Mouse (Mus musculus): Measurements from ENCODE around the gene Casp9. TPM values are rescaled to one million over a fixed set of nuclear protein-coding genes. Genes with fewer than 3 reads are reported as not detected.
A peak's percentile ranks its signal among the peaks of the same experiment; 100 is the strongest.

Casp9 gene
- 14.2 and 15.1 TPM in 2 replicates for polyA plus RNA-seq (2015; fragmentation: Nextera tagmentation; extraction: Ambion mirVana)

DNA sequence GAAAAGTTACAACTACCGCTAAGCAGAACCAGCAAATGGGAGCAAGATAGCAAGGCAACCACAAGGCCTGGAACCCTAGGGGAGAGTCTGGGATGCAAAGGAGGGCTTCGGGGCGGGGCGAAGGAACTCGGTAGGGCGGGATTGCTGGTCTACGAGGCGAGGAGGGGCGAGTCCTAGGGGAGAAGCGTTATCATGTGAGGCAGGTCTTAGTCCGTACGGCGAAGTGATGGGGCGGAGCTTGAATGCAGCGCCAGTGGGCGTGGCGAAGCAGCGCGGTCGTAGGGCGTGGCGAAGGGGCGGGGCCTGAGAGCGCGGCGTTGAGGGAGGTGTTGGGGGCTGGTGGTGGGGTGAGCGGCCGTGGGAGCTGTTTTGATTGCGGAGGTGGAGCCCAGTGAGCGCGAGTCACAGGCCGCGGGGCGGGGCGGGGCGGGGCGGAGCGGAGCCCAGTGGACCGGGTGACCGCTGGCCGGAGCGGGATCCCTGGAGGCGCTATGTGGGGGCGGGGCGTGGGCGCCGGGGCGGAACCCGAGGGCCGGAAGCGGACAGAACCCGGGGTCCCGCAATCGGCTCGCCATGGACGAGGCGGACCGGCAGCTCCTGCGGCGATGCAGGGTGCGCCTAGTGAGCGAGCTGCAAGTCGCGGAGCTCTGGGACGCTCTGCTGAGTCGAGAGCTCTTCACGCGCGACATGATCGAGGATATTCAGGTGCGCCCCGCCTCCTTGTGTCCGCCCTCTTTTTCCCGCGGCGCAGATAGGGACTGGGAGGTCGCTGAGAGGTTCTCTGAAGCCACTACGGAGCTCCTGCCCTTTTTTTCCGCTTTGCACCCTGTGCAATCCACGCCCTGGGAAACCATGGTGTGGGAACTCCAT, at the start of gene Casp9:
Casp9 (plus strand) TSS at position 331 of the 870 bp plus-strand sequence.
- H3K36me3 ChIP-seq = peaks cover 20% of the 10 kb centered on the region
- under 1% methylated on average over 73 of the region's 80 CpGs for WGBS
- H3K4me2 ChIP-seq = peak within 1 kb of the TSS; percentile 61
- H3K4me1 ChIP-seq = peaks cover 26% of the 10 kb centered on the region
- peak; percentile 81 for ATAC-seq (ENCODE audit: insufficient number of reproducible peaks, insufficient read depth, low FRiP score, low TSS enrichment, low read depth)
- H3K9ac ChIP-seq = peak within 1 kb of the TSS; percentile 74
- peak within 1 kb of the TSS; percentile 69 for H3K4me3 ChIP-seq
- H3K27ac ChIP-seq = peak within 1 kb of the TSS; percentile 94
- H3K27me3 ChIP-seq = no peaks in the 10 kb centered on the region
- H3K9me3 ChIP-seq = no peaks in the 10 kb centered on the region

DNA sequence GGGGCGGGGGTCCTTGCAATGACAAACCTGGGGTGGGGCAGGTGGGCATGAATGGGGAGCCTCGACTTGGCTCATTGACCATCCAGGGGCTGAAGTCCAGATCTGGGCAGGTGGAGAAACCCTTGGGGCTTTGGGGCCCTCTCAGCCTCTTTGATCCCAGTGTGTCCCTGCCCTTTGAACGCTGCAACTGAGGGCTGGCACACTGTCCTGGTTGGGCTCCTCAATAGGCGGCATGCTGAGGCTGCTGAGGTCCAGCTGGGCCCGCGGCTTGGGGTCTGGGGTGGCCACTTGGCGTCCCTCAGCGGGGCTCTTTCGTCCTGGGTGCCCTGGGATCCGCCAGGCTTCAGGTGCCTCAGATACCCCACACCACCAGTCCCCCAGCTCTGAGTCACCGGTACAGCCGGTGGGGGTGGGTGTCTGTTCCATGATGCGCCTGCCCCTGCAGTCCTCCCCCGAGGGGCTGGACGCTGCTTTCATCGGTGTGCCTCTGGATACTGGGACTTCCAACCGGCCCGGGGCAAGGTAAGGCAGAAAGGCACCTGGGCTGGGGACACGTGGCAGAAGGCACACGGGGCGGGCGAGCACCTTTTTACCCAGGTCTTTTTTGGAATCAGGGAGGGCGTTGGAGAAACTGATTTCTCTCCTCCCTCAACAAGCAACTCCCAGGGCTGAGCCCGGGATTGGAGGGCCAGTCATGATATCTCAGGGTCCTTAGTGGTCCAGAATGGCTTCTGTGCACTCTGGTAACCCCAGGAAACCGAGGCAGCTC, 46.6 kb upstream of the Casp9 start, which contains the start of gene Agmat:
Agmat (plus strand) TSS at position 95 of the 769 bp plus-strand sequence.
- no peak within 1 kb of the TSS for H3K9ac ChIP-seq
- H3K27me3 ChIP-seq = peaks cover 6% of the 10 kb centered on the region; the same call in 1 of the 2 replicates
- no peaks in the 10 kb centered on the region for H3K36me3 ChIP-seq
- no peaks in the 10 kb centered on the region for H3K9me3 ChIP-seq
- no peak within 1 kb of the TSS for H3K4me2 ChIP-seq
- WGBS = 23% methylated on average over 25 of the region's 25 CpGs
- no peak for ATAC-seq (ENCODE audit: insufficient number of reproducible peaks, insufficient read depth, low FRiP score, low TSS enrichment, low read depth)
- peaks cover under 1% of the 10 kb centered on the region for H3K4me1 ChIP-seq
- H3K4me3 ChIP-seq = no peak within 1 kb of the TSS
- no peak within 1 kb of the TSS for H3K27ac ChIP-seq

DNA sequence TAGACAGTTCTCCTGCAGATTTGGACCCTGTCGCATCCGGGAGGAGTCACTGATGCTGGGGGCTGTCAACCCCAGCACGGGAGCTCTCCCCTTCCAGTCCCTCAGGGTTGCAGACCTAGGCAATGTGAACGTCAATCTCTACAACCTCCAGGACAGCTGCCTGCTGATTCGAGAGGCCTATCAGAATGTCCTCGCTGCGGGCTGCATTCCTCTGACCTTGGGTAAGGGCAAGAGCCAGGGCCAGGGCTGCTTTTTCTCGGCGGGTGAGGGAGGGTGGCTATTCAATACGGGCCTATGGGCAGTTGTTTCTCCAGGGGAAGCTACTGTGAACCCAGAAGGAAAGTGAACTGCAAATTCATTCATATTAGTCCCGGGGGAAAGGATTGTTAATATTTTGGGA, 43.9 kb upstream of the Casp9 start:
- peaks cover 5% of the 10 kb centered on the region for H3K4me1 ChIP-seq
- 45% methylated on average over 11 of the region's 11 CpGs for WGBS
- no peak overlapping the region for H3K27ac ChIP-seq
- no peak overlapping the region for H3K9ac ChIP-seq
- no peaks in the 10 kb centered on the region for H3K36me3 ChIP-seq
- H3K4me2 ChIP-seq = no peak overlapping the region
- ATAC-seq (ENCODE audit: insufficient number of reproducible peaks, insufficient read depth, low FRiP score, low TSS enrichment, low read depth) = no peak
- no peak overlapping the region for H3K4me3 ChIP-seq
- peaks cover 6% of the 10 kb centered on the region; the same call in 1 of the 2 replicates for H3K27me3 ChIP-seq
- H3K9me3 ChIP-seq = no peaks in the 10 kb centered on the region

DNA sequence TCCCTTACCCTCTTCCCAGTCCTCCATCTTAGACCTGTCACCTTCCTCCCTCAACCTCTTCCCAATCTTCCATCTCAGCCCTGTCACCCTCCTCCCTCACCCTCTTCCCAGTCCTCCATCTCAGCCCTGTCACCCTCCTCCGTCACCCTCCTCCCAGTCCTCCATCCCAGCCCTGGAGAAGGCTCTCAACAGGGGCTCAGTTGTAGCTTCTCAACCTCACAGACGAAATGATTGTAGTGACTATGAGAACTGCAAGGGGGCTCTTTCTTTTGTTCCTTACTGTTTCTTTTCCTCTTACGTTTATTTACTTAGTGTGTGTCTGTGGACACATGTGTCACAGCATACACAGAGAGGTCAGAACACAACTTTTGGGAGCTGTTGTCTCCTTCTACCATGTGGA, 42.6 kb upstream of the Casp9 start:
- Histone ChIP-seq H3K36me3 (no peaks in the 10 kb centered on the region), H3K4me2 (no peak overlapping the region), H3K4me3 (no peak overlapping the region), H3K4me1 (peaks cover 5% of the 10 kb centered on the region), H3K27me3 (peaks cover 6% of the 10 kb centered on the region; the same call in 1 of the 2 replicates), H3K9ac (no peak overlapping the region), H3K27ac (no peak overlapping the region), H3K9me3 (no peaks in the 10 kb centered on the region)
- WGBS = 78% methylated on average over 3 of the region's 3 CpGs
- no peak for ATAC-seq (ENCODE audit: insufficient number of reproducible peaks, insufficient read depth, low FRiP score, low TSS enrichment, low read depth)

DNA sequence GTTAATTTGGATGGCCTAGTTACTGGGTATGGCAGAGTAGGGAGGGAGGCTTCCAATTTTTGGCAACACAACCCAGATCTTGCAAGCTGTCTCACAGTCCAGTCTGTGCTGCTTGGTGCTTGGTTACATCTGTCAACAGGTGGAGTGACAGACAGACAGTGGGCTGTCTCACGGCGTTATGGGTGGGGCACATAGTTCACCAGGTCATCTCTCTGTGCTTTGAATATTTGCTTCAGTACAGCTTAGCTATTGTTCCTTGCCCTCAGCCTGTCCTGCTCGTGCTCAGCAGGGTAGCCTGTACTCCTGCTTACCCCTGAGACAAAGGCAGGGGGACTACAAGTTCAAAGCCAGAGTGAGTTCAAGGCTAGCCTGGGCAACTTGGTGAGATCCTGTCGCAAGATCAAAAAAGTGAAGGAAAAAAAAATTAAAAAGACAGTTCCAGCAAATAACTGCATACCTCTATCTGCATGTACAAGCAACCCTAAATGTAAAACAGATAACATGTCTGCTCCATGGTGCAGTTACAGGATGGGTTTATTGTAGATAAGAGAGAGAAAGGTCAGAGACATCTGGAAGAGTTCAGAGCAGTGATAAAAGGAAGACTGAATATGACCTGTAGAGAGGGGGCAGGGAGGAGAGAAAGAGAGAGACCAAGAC, 41.9 kb upstream of the Casp9 start:
- peak overlapping the region; percentile 32; the same call in 1 of the 2 replicates for H3K9ac ChIP-seq
- peaks cover 5% of the 10 kb centered on the region for H3K4me1 ChIP-seq
- no peak for ATAC-seq (ENCODE audit: insufficient number of reproducible peaks, insufficient read depth, low FRiP score, low TSS enrichment, low read depth)
- H3K27me3 ChIP-seq = peaks cover 4% of the 10 kb centered on the region; the same call in 1 of the 2 replicates
- H3K27ac ChIP-seq = peak overlapping the region; percentile 69
- no peaks in the 10 kb centered on the region for H3K36me3 ChIP-seq
- H3K4me3 ChIP-seq = no peak overlapping the region
- no peaks in the 10 kb centered on the region for H3K9me3 ChIP-seq
- H3K4me2 ChIP-seq = no peak overlapping the region
- 39% methylated on average over 4 of the region's 4 CpGs for WGBS

DNA sequence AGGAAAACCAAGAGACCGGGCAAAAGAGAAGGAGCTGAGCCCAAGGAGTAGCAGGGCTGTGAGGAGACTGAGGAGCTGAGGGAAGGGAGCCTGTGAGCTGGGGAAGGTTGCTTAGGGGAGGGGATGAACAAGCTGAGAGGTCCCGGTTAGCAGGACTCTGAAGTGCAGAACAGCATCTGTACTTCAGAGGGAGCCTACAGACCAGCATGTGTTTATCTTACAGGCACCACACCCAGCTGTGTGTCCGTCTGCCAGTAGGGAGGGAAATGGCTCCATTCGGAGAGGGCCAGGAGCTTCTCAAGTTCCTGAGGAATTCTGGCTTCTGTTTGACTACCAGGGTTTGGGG, 41.4 kb upstream of the Casp9 start:
- 7% methylated on average over 4 of the region's 4 CpGs for WGBS
- H3K27me3 ChIP-seq = no peaks in the 10 kb centered on the region
- H3K36me3 ChIP-seq = no peaks in the 10 kb centered on the region
- peak overlapping the region; percentile 69 for H3K27ac ChIP-seq
- no peaks in the 10 kb centered on the region for H3K9me3 ChIP-seq
- H3K4me2 ChIP-seq = no peak overlapping the region
- no peak overlapping the region for H3K4me3 ChIP-seq
- peak overlapping the region; percentile 32; the same call in 1 of the 2 replicates for H3K9ac ChIP-seq
- H3K4me1 ChIP-seq = peaks cover 5% of the 10 kb centered on the region
- no peak for ATAC-seq (ENCODE audit: insufficient number of reproducible peaks, insufficient read depth, low FRiP score, low TSS enrichment, low read depth)

DNA sequence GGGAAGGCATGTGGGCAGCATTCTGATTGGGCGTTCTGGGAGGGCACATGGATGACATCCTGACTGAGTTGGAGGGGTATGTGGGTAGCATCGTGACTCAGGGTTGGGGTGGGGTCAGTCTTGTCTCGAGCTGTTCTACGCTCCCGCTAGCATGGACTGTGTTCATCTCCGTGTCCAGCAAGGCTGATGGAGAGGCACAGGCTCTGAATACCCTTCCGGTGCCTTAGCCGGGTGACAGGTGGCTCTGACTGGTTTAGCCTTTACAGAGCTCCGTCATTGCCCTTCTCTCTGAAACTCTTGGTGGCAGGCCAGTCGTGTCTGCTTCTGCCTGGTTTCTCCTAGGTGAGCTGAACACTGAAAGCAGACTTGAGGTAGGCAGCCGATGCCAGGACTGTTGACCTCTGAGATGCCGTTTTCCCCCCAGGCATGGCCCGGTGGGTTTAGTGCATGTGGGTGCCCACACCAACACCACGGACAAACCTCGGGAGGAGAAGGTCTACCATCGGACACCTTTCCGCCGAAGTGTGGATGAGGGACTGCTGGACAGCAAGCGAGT, 38.0 kb upstream of the Casp9 start:
- ATAC-seq (ENCODE audit: insufficient number of reproducible peaks, insufficient read depth, low FRiP score, low TSS enrichment, low read depth) = no peak
- Histone ChIP-seq H3K36me3 (no peaks in the 10 kb centered on the region), H3K9me3 (no peaks in the 10 kb centered on the region), H3K4me2 (no peak overlapping the region), H3K27ac (no peak overlapping the region), H3K4me3 (no peak overlapping the region), H3K27me3 (no peaks in the 10 kb centered on the region), H3K4me1 (peaks cover 10% of the 10 kb centered on the region), H3K9ac (no peak overlapping the region)
- 91% methylated on average over 19 of the region's 19 CpGs for whole genome bisulfite sequencing

DNA sequence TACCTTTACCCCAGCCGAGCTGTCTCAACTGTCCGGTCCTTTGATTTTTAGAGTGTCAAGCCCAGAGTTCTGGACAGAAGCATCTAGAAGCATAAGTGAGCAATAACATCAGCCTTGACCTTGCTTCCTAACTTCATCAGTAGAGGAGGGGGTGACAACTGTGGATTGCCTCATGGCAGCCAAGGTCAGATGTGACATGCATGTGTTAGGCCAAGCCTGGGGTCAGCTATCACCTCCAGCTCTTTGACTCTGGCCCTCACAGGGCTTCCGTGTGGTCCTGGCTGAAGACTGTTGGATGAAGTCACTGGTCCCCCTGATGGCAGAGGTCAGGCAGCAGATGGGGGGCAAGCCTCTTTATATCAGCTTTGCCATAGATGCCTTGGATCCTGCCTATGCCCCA, 36.3 kb upstream of the Casp9 start:
- Histone ChIP-seq H3K4me1 (peaks cover 6% of the 10 kb centered on the region), H3K9ac (no peak overlapping the region), H3K27ac (no peak overlapping the region), H3K4me2 (no peak overlapping the region), H3K4me3 (no peak overlapping the region), H3K36me3 (peaks cover 10% of the 10 kb centered on the region), H3K27me3 (no peaks in the 10 kb centered on the region), H3K9me3 (no peaks in the 10 kb centered on the region)
- ATAC-seq (ENCODE audit: insufficient number of reproducible peaks, insufficient read depth, low FRiP score, low TSS enrichment, low read depth) = no peak
- 85% methylated on average over 3 of the region's 3 CpGs for WGBS

DNA sequence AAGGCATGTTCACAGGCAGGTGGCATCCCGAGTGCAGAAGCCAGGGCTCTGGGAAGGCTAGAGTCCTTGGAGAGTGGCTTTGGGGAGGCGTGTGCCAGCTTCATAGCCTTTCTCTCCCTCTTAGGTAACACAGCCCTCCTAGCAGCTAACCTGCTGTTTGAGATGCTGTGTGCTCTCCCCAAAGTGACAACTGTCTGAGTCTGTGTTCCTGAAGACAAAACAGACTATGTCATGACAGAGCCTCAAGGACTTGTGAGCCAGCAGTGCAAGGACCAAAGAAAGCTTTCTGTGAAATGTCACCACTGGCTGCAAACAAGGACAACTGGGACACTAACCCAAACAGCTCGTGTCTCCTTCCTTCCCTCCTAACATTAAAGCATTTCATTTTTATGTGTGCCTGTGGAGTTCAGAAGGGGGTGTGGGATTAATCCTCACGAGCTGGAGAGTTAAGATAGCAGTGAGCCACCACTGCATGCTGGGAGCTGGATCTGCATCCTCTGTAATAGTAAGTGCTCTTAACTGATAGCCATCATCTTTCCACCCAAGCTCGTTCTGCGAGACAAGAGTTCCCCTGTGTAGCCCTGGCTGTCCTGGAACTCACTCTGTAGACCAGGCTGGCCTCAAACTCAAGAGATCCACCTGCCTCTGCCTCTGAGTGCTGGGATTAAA, 34.4 kb upstream of the Casp9 start:
- no peak overlapping the region for H3K27ac ChIP-seq
- H3K27me3 ChIP-seq = no peaks in the 10 kb centered on the region
- no peak overlapping the region for H3K9ac ChIP-seq
- no peak overlapping the region for H3K4me2 ChIP-seq
- ATAC-seq (ENCODE audit: insufficient number of reproducible peaks, insufficient read depth, low FRiP score, low TSS enrichment, low read depth) = no peak
- no peak overlapping the region for H3K4me3 ChIP-seq
- H3K9me3 ChIP-seq = no peaks in the 10 kb centered on the region
- H3K36me3 ChIP-seq = peaks cover 29% of the 10 kb centered on the region
- WGBS = 68% methylated on average over 6 of the region's 6 CpGs
- peaks cover 5% of the 10 kb centered on the region; the same call in 1 of the 2 replicates for H3K4me1 ChIP-seq

DNA sequence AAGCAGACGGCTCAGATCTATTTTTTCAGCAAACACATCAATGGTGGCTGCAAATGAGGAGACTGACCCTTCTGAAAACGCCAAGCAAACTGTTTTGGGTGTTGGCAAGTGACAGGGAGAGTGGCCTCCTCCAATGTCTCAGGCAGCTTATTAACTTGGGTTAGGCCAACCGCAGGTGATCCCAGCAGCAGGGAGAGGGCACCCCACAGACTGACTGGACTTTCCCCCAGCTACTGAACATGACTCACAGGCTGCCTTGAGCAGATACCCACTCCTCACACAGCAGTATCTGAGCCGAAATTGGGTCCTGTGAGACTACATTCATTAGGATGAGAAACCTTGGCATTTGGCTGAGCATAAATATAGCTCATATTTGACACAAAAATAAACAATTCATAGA, 32.5 kb upstream of the Casp9 start:
- WGBS = 81% methylated on average over 4 of the region's 4 CpGs
- no peak overlapping the region for H3K4me2 ChIP-seq
- no peaks in the 10 kb centered on the region for H3K9me3 ChIP-seq
- peaks cover 8% of the 10 kb centered on the region for H3K4me1 ChIP-seq
- H3K27me3 ChIP-seq = no peaks in the 10 kb centered on the region
- no peak overlapping the region for H3K4me3 ChIP-seq
- ATAC-seq (ENCODE audit: insufficient number of reproducible peaks, insufficient read depth, low FRiP score, low TSS enrichment, low read depth) = no peak
- H3K36me3 ChIP-seq = peaks cover 45% of the 10 kb centered on the region
- no peak overlapping the region for H3K27ac ChIP-seq
- no peak overlapping the region for H3K9ac ChIP-seq
